Mouse (Mus musculus) MEL (cell line): Measurements from ENCODE around the gene Tekt1. TPM values are rescaled to one million over a fixed set of nuclear protein-coding genes. Genes with fewer than 3 reads are reported as not detected.

Experiments
- DNase-seq: peaks from one replicate; pipeline ENCODE4 v3.0.0; 2011; ENCODE audit warnings: low read depth, low spot score
- H3K27ac ChIP-seq: 2 replicates; pipeline ENCODE4 v1.5.1; 2012; ENCODE audit warnings: low read depth, mild to moderate bottlenecking, control low read depth, low read length, moderate library complexity; ENCODE audit not compliant: control insufficient read depth
- H3K27me3 ChIP-seq, 2 experiments: fragments of 150-350 bp in 1 of 2; sonication (generic) in 1 of 2; 2 replicates each; pipeline ENCODE4 v1.6.1; 2012; ENCODE audit warnings: low read length in 2 of 2, mild to moderate bottlenecking in 2 of 2, improper control_type of control experiment in 1 of 2, moderate library complexity in 1 of 2; ENCODE audit not compliant: insufficient read depth in 2 of 2, control insufficient read depth in 1 of 2
- H3K36me3 ChIP-seq, 2 experiments: 2 replicates each; pipeline ENCODE4 v1.6.1; 2012 to 2014; ENCODE audit warnings: low read length in 2 of 2, improper control_type of control experiment in 1 of 2, inconsistent platforms in 1 of 2, mild to moderate bottlenecking in 1 of 2; ENCODE audit not compliant: insufficient read depth in 2 of 2, control insufficient read depth in 1 of 2
- H3K4me1 ChIP-seq, 2 experiments: fragments of 150-350 bp in 1 of 2; sonication (generic) in 1 of 2; 2 replicates each; pipeline ENCODE4 v1.6.1; 2012; ENCODE audit warnings: low read length in 2 of 2, improper control_type of control experiment in 1 of 2, mild to moderate bottlenecking in 1 of 2; ENCODE audit not compliant: insufficient read depth in 2 of 2, control insufficient read depth in 1 of 2
- H3K4me3 ChIP-seq, 2 experiments: fragments of 150-350 bp in 1 of 2; sonication (generic) in 1 of 2; 2 replicates each; pipeline ENCODE4 v1.5.1; 2012; ENCODE audit warnings: low read depth in 2 of 2, low read length in 2 of 2, mild to moderate bottlenecking in 2 of 2, moderate library complexity in 2 of 2, control low read depth in 1 of 2, improper control_type of control experiment in 1 of 2; ENCODE audit not compliant: control insufficient read depth in 1 of 2, insufficient read depth in 1 of 2
- H3K79me2 ChIP-seq: 2 replicates; pipeline ENCODE4 v1.6.1; 2012; ENCODE audit warnings: mild to moderate bottlenecking, low read length, moderate library complexity; ENCODE audit not compliant: control insufficient read depth, poor library complexity, insufficient read depth
- H3K9ac ChIP-seq: 2 replicates; pipeline ENCODE4 v1.6.1; 2012; ENCODE audit warnings: low read depth, mild to moderate bottlenecking, control low read depth, low read length, moderate library complexity; ENCODE audit not compliant: control insufficient read depth, poor library complexity, severe bottlenecking
- H3K9me3 ChIP-seq: fragments of 150-350 bp; sonication (generic); replicated peaks from 2 replicates; pipeline ENCODE4 v1.6.1; 2012; ENCODE audit warnings: mild to moderate bottlenecking, low read length, improper control_type of control experiment, moderate library complexity; ENCODE audit not compliant: insufficient read depth
- CTCF ChIP-seq, 3 experiments: IDR thresholded peaks in 2 of 3; conservative IDR thresholded peaks in 1 of 3; 2 replicates each; pipeline ENCODE4 v1.5.1; 2011 to 2012; ENCODE audit warnings: low read length in 3 of 3, low read depth in 2 of 3, mild to moderate bottlenecking in 2 of 3, improper control_type of control experiment in 1 of 3, inconsistent platforms in 1 of 3, mixed read lengths in 1 of 3, moderate library complexity in 1 of 3; ENCODE audit not compliant: control insufficient read depth in 1 of 3, insufficient read depth in 1 of 3, poor library complexity in 1 of 3, severe bottlenecking in 1 of 3
- ELF1 ChIP-seq: IDR thresholded peaks from 2 replicates; pipeline ENCODE4 v1.6.1; 2014; ENCODE audit warnings: low read depth, mild to moderate bottlenecking, inconsistent platforms, low read length, improper control_type of control experiment, moderate library complexity
- EP300 ChIP-seq, 2 experiments: IDR thresholded peaks; 2 replicates each; pipeline ENCODE4 v1.6.1; 2011; ENCODE audit warnings: improper control_type of control experiment in 2 of 2, low read length in 2 of 2, low read depth in 1 of 2, mild to moderate bottlenecking in 1 of 2
- GATA1 ChIP-seq: IDR thresholded peaks from 2 replicates; pipeline ENCODE4 v1.6.1; 2011; ENCODE audit warnings: low read depth, low read length, improper control_type of control experiment
- MAFK ChIP-seq: IDR thresholded peaks from 2 replicates; pipeline ENCODE4 v1.6.1; 2011; ENCODE audit warnings: low read depth, mild to moderate bottlenecking, low read length, improper control_type of control experiment, borderline replicate concordance
- MAZ ChIP-seq: IDR thresholded peaks from 2 replicates; pipeline ENCODE4 v1.6.1; 2012; ENCODE audit warnings: low read depth, mild to moderate bottlenecking, inconsistent platforms, low read length, improper control_type of control experiment
- MEF2A ChIP-seq: IDR thresholded peaks from 2 replicates; pipeline ENCODE4 v1.6.1; 2014; ENCODE audit warnings: low read depth, mild to moderate bottlenecking, inconsistent platforms, low read length, improper control_type of control experiment; ENCODE audit not compliant: poor library complexity, insufficient replicate concordance, severe bottlenecking; ENCODE audit errors: extremely low read depth
- MYB ChIP-seq: IDR thresholded peaks from 2 replicates; pipeline ENCODE4 v1.6.1; 2011; ENCODE audit warnings: mild to moderate bottlenecking, low read depth, low read length, improper control_type of control experiment
- NRF1 ChIP-seq: IDR thresholded peaks from 2 replicates; pipeline ENCODE4 v1.6.1; 2014; ENCODE audit warnings: low read depth, mild to moderate bottlenecking, inconsistent platforms, low read length, improper control_type of control experiment, moderate library complexity; ENCODE audit not compliant: poor library complexity, insufficient read depth, severe bottlenecking
- RAD21 ChIP-seq: IDR thresholded peaks from 2 replicates; pipeline ENCODE4 v1.6.1; 2011; ENCODE audit warnings: mild to moderate bottlenecking, low read depth, low read length, improper control_type of control experiment
- SIN3A ChIP-seq: IDR thresholded peaks from 2 replicates; pipeline ENCODE4 v1.6.1; 2012; ENCODE audit warnings: low read length, improper control_type of control experiment, inconsistent platforms
- SMC3 ChIP-seq: IDR thresholded peaks from 2 replicates; pipeline ENCODE4 v1.6.1; 2011; ENCODE audit warnings: low read depth, low read length, improper control_type of control experiment
- ZC3H11A ChIP-seq: IDR thresholded peaks from 2 replicates; pipeline ENCODE4 v1.6.1; 2012; ENCODE audit warnings: low read depth, mild to moderate bottlenecking, inconsistent platforms, low read length, improper control_type of control experiment
- ZMIZ1 ChIP-seq: IDR thresholded peaks from 2 replicates; pipeline ENCODE4 v1.6.1; 2012; ENCODE audit warnings: low read depth, mild to moderate bottlenecking, inconsistent platforms, low read length, improper control_type of control experiment, moderate library complexity
- polyA plus RNA-seq, 2 experiments: library from polyadenylated mRNA; stranded (reverse) in 1 of 2; unstranded in 1 of 2; fragments of >175 nt in 1 of 2; fragments of >200 nt in 1 of 2; gene quantifications; 2 replicates each; pipeline versions ENCODE4 v1.2.1 to v1.2.4; 2012; ENCODE audit warnings: low replicate concordance in 2 of 2, low read depth in 1 of 2; ENCODE audit not compliant: insufficient read length in 2 of 2, insufficient read depth in 1 of 2, missing spikeins in 1 of 2
- total RNA-seq: library from RNA; depleted of rRNA; stranded (reverse); fragments of 300-350 nt; gene quantifications from 2 replicates; pipeline ENCODE4 v1.2.3, GENCODE M21; 2012

Tekt1 gene
- total and polyA plus RNA-seq, 3 experiments, result not detected

DNA sequence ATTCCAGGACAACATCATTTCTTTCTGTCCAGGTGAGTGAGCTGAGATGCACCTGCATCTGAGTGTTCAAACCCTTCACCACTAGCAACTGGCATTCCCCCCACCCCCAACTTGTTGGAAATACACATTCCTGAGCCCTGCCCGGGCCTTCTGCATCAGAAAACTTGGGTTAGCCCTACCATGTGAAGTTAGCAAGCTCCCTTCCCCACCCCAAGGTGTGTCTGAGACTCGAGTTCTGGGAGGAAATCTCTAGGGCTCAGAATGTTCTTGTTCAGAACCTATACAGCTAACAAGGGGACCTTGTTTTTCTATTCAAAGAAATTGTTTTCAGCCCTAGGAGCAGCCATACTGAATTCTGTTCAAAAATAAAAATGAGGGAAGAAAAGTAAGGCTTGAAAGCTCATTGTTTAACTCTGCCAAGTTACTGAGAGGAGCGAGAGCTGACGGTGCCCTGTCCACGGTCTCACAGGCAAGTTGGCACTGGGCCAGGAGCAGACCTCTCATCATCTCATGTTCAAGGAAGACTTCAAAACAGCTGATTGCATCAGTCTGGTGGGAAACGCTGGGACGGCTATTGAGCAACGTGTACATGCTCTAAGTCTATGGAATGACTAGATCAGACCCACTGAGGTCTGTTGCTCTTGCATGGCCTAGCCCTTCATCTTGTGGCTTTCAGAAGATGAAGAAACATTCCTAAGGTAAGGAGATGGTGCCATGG is 1.4 kb upstream of the Tekt1 start (continued):
- no peak for TF ChIP-seq MEF2A

DNA sequence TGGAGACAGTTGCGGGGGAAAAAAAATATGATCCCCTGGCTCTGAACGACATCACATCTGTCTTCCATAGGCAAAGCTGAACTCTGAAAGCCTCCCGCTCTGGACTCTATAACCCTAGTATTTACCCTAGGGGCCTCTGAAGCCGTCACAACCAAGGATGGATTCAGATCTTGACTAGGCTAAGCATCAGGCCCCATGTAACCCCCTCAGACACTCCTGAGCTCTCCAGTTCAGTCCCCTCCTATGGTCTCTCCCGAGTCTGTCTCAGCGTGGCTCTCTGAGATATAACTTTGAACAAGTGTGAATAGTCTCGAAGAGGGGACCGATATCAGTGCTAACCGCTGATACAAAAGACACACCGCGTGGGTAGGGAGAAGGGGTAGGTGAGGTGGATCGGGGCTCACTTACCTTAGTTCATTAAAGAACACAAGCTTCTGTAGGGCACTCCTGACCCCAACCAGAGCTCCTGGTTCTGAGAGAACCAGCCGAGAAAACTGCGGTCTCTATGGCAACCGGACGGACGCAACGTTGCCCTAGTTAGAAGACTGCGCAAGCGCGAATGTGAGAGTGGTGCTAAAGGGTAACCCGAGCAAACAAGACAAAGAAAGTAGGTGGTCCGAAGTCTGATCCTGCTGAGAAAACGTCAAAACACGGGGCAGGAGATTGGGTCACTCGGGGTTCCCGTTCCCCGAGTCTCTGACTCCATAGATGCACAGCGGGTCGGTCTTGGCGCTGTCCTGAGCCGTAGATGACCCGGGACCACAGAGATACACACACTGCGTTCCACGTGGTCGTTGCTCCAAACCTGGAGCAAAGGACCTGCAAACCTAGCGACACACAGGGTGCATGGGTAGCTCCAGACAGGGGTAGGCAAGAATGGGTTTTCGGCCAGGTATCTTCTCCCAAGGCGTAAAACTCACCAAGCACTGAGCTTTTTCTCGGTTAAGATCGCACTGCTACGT is 576 bp downstream of the Tekt1 start:
- Histone ChIP-seq H3K27me3 (peaks cover 0 to 5% of the 10 kb centered on the region in 2 experiments; a peak in 2 of 4 replicates), H3K4me1 (peaks cover 0 to 10% of the 10 kb centered on the region in 2 experiments; a peak in 1 of 4 replicates), H3K79me2 (no peaks in the 10 kb centered on the region), H3K9ac (no peak overlapping the region), H3K4me3 (no peak overlapping the region), H3K27ac (no peak overlapping the region), H3K9me3 (no peaks in the 10 kb centered on the region), H3K36me3 (peaks cover 0 to 7% of the 10 kb centered on the region in 2 experiments; a peak in 1 of 4 replicates)
- no peak for DNase-seq
- TF ChIP-seq NRF1, result no peak
- TF ChIP-seq MAFK, result no peak
- no peak for TF ChIP-seq ELF1
- no peak for TF ChIP-seq EP300 (IDR thresholded peaks at IDR 0.05; ENCODE audit: low read depth in 1 of 2, low read length in 2 of 2)

DNA sequence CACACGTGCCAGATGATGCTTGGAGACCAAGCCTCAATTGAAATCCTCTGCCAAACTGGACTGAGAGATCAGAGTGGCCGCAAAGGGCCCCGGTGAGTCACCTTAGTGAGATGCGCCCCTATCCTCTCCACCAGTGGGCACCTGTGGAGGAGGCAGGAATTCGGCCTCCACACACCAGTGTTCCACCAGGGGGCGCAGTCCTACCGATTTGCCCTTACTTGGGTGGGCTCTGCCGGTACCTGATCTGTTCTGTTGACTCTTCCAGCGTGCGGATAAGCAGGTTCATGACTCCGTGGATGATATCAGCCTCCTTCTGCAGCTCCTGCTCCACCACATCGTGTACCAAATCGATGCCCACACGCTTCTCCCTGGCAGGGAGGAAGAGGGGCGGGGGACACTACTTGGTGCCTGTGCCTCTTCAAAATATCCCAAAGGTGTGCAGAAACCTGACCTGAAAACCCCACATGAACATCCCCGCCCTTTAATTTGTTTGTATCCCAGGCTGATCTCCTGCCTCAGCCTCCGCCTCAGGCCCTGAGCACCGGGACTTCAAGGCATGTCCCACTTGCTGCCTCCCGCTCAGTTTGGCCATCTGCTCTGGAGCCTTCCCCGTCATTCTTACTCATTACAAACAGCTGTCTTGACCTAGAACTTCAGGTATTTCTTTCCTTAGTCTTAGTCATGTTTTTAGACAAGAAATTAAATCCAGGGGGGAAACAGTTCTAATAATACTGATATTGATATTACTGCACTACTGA is 7.1 kb downstream of the Tekt1 start:
- Histone ChIP-seq H3K4me3 (no peak overlapping the region), H3K4me1 (peaks cover 2 to 10% of the 10 kb centered on the region in 2 experiments; a peak in 3 of 4 replicates), H3K36me3 (0 out of 4 replicates have a peak, but pooled peaks cover 0 to 2% of the 10 kb centered on the region in 2 experiments), H3K9ac (no peak overlapping the region), H3K27ac (no peak overlapping the region), H3K9me3 (no peaks in the 10 kb centered on the region), H3K27me3 (peaks cover 0 to under 1% of the 10 kb centered on the region in 2 experiments; a peak in 2 of 4 replicates), H3K79me2 (no peaks in the 10 kb centered on the region)
- DNase-seq, result peak; percentile 79
- TF ChIP-seq RAD21, result peak; percentile 89
- TF ChIP-seq SIN3A, result 0 out of 2 replicates have a peak, but pooled peaks have one; percentile 43
- TF ChIP-seq MYB, result no peak
- peak; percentile 91 for TF ChIP-seq ZC3H11A
- peak; percentile 93 to 99 (median 99) for TF ChIP-seq CTCF (IDR thresholded peaks at IDR 0.05 in 2 of 3, conservative IDR thresholded peaks at IDR 0.05 in 1 of 3; ENCODE audit: control insufficient read depth in 1 of 3, insufficient read depth in 1 of 3, low read depth in 2 of 3, low read length in 3 of 3, poor library complexity in 1 of 3, severe bottlenecking in 1 of 3)
- no peak for TF ChIP-seq GATA1
- TF ChIP-seq MAFK, result no peak
- TF ChIP-seq SMC3, result peak; percentile 99
- peak; percentile 69; the same call in 1 of the 2 replicates for TF ChIP-seq MAZ
- no peak for TF ChIP-seq ZMIZ1
